Mouse (Mus musculus) left cerebral cortex, postnatal 14 days (tissue): ENCODE measurements at regions not wholly inside any gene's neighbourhood (a gene's known extent, or its start where the extent isn't known, plus 50 kb on each side); places are given as distances from the start of the nearest gene placed in this dataset.

Source experiments
- DNase-seq, 2 experiments: peaks; one replicate each; pipeline ENCODE4 v3.0.0; 2021 to 2022; ENCODE audit warnings: low spot score in 2 of 2, mixed read lengths in 1 of 2
- intact Hi-C: fragments of 180-260 bp; cut with DNase I; formaldehyde crosslinking; loops from one replicate; pipeline ENCODE4 v1.15.1; 2025

DNA sequence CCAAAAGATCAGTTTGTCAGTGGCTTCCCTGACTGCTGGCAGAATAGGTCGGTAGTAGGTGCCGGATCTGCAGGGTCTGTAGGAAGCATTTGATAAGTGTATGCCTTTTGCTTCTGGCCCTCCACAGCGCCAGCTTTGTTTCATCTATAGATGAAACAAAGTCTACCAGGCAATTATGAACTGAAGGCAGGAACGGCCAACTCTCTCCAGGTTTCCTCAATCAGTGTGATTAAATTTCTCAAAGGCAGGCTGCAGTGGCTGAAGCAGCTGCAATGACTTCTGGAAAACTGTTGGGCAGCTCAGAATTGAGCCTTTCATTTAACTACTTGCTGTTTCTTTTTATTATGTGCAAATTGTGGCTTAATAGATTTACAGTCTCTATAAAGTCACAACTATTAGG is 1526.1 kb downstream of the 4930444P10Rik start:
- intact Hi-C loops = no loop called here
- no peak for DNase-seq

- DNase-seq = no peak
- intact Hi-C loops = no loop called here
Measured at GRCm38 (mm10) chr1:14566386-14566785, 1526.7 kb downstream of the 4930444P10Rik start.
